25 mouse cellular contexts compared by ENCODE assay signal in genomic region chr10:71267511-71267910, GRCm38 (mm10). TPM values are rescaled to one million over a fixed set of nuclear protein-coding genes. Genes with fewer than 3 reads are reported as not detected.
DNase-seq lines count a peak whose midpoint lies in the region; ATAC-seq and TF ChIP-seq lines count a peak whose summit lies in the region.
"Had no signal": no experiment of that assay in that cellular context is flagged by ENCODE, and none has a peak within 500 bp of the region (broad histone marks: within the 10 kb centered on the region; RNA-seq: fewer than 3 reads in every experiment).

No protein-coding gene starts in this region.

- H3K27me3 ChIP-seq in forebrain, embryonic 12.5 days: no peaks in the 10 kb centered on the region
- H3K27me3 ChIP-seq: embryonic facial prominence, embryonic 13.5 days; forebrain, embryonic 13.5 days; heart, embryonic 13.5 days; hindbrain, embryonic 13.5 days; limb, embryonic 15.5 days; midbrain, embryonic 13.5 days had no signal

- peak overlapping the region; percentile 39 for H3K4me3 ChIP-seq in gastrocnemius, adult 2 months
- no peak overlapping the region for H3K4me3 ChIP-seq in cortical plate, adult 2 months (ENCODE audit: insufficient read depth, low read length)
- no peak overlapping the region for H3K4me3 ChIP-seq in forebrain, embryonic 12.5 days (replicated peaks)
- H3K4me3 ChIP-seq: embryonic facial prominence, embryonic 13.5 days; erythroblast, embryonic 14.5 days; forebrain, embryonic 13.5 days; heart, adult 2 months; heart, embryonic 13.5 days; hindbrain, embryonic 13.5 days; limb, embryonic 15.5 days; midbrain, embryonic 13.5 days had no signal

- H3K9me3 ChIP-seq in forebrain, embryonic 12.5 days: no peaks in the 10 kb centered on the region
- H3K9me3 ChIP-seq: embryonic facial prominence, embryonic 13.5 days; forebrain, embryonic 13.5 days; heart, embryonic 13.5 days; hindbrain, embryonic 13.5 days; limb, embryonic 15.5 days; midbrain, embryonic 13.5 days had no signal

- peak overlapping the region; percentile 68 for H3K27ac ChIP-seq in gastrocnemius, adult 2 months
- 0 out of 2 replicates have a peak overlapping the region, but pooled peaks have one; percentile 59 for H3K27ac ChIP-seq in cortical plate, adult 2 months (ENCODE audit: insufficient read depth, low read length)
- no peak overlapping the region for H3K27ac ChIP-seq in forebrain, embryonic 12.5 days
- H3K27ac ChIP-seq: embryonic facial prominence, embryonic 13.5 days; forebrain, embryonic 13.5 days; heart, adult 2 months; heart, embryonic 13.5 days; hindbrain, embryonic 13.5 days; limb, embryonic 15.5 days; liver, embryonic 14.5 days; midbrain, embryonic 13.5 days had no signal

- no peak overlapping the region for H3K4me2 ChIP-seq in forebrain, embryonic 12.5 days
- H3K4me2 ChIP-seq: embryonic facial prominence, embryonic 13.5 days; forebrain, embryonic 13.5 days; heart, embryonic 13.5 days; hindbrain, embryonic 13.5 days; limb, embryonic 15.5 days; lung, embryonic 14.5 days; midbrain, embryonic 13.5 days had no signal

- H3K9ac ChIP-seq in forebrain, embryonic 12.5 days: no peak overlapping the region
- H3K9ac ChIP-seq: embryonic facial prominence, embryonic 13.5 days; forebrain, embryonic 13.5 days; heart, embryonic 13.5 days; hindbrain, embryonic 13.5 days; limb, embryonic 15.5 days; liver, embryonic 14.5 days; lung, embryonic 14.5 days; midbrain, embryonic 13.5 days had no signal

- no peaks in the 10 kb centered on the region for H3K36me3 ChIP-seq in forebrain, embryonic 12.5 days (replicated peaks)
- H3K36me3 ChIP-seq: embryonic facial prominence, embryonic 13.5 days; hindbrain, embryonic 13.5 days; limb, embryonic 15.5 days; midbrain, embryonic 13.5 days had no signal

- 89% methylated on average over 11 of the region's 11 CpGs for WGBS in forebrain, embryonic 12.5 days

- no peak for TF ChIP-seq CTCF in gastrocnemius, adult 2 months (IDR thresholded peaks at IDR 0.05)
- TF ChIP-seq CTCF in cortical plate, adult 2 months (IDR thresholded peaks at IDR 0.05; ENCODE audit: extremely low read depth, insufficient read depth, low read length): no peak

- no peak for ATAC-seq in forebrain, embryonic 12.5 days (ENCODE audit: low FRiP score)
- ATAC-seq: CD4-positive, CD25-positive, alpha-beta regulatory T cell, adult 4 months; forebrain, embryonic 13.5 days had no signal

- intact Hi-C loops in gastrocnemius, adult 2 months (cut with DNase I): loop anchor here (2.0 kb wide), 1 partner anchor 15 kb away; no protein-coding TSS in a partner anchor
- intact Hi-C loops in left cerebral cortex, postnatal 25 days (cut with DNase I): no loop called here

- TF ChIP-seq POLR2A in cortical plate, adult 2 months (IDR thresholded peaks at IDR 0.05; ENCODE audit: extremely low read depth, insufficient read depth, low read length): no peak

- DNase-seq in gastrocnemius, adult 2 months: no peak
- DNase-seq in gastrocnemius, postnatal 25 days: no peak
- DNase-seq in left cerebral cortex, adult 11 months (ENCODE audit: low spot score): peak; percentile 66
- DNase-seq in left cerebral cortex, postnatal 25 days (ENCODE audit: low spot score in 2 of 2): no peak
- peak; percentile 23 for DNase-seq in ES-CJ7 (ENCODE audit: low read depth, low spot score)
- DNase-seq: adrenal gland, adult 2 months; embryo, embryonic 11 days; gastrocnemius, postnatal 10 days; heart, adult 2 months; kidney, adult 18-20 months; kidney, postnatal 14 days; left cerebral cortex, postnatal 4 days; lung, embryonic 14.5 days; thymus, adult 2 months had no signal

- peaks cover 16% of the 10 kb centered on the region for H3K4me1 ChIP-seq in cortical plate, adult 2 months (ENCODE audit: control insufficient read depth, insufficient read depth, low read length)
- peaks cover 13% of the 10 kb centered on the region for H3K4me1 ChIP-seq in forebrain, embryonic 12.5 days
- H3K4me1 ChIP-seq: limb, embryonic 15.5 days had no signal

RNA-seq across cellular contexts. Expression of gene Ube2d1, which starts 17.6 kb away (rescaled TPM):
- total RNA-seq in gastrocnemius, adult 2 months (2021): 100 to 1,000 TPM; 162 to 211 TPM
- total RNA-seq in gastrocnemius, postnatal 25 days (2021): 100 to 1,000 TPM; 144 to 173 TPM
- 10 to 100 TPM; 51.3 to 56.1 TPM for total RNA-seq in left cerebral cortex, postnatal 25 days (2021)
- 104 TPM in 2 replicates for polyA plus RNA-seq in cortical plate, adult 2 months (2012; rRNA removed)
- polyA plus RNA-seq in forebrain, embryonic 12.5 days (2016; fragmentation: Nextera tagmentation; extraction: Ambion mirVana): 136 and 153 TPM in 2 replicates
- polyA plus RNA-seq: erythroblast, embryonic 14.5 days had no signal

RNA-seq across cellular contexts. Expression of gene Tfam, which starts 29.4 kb away (rescaled TPM):
- total RNA-seq in gastrocnemius, adult 2 months (2021): 10 to 100 TPM; 44.5 to 55.6 TPM
- total RNA-seq in gastrocnemius, postnatal 25 days (2021): 10 to 100 TPM; 50.1 to 50.8 TPM
- 10 to 100 TPM; 39.5 to 43.6 TPM for total RNA-seq in left cerebral cortex, postnatal 25 days (2021)
- polyA plus RNA-seq in cortical plate, adult 2 months (2012; rRNA removed): 19.4 and 20.0 TPM in 2 replicates
- polyA plus RNA-seq in forebrain, embryonic 12.5 days (2016; fragmentation: Nextera tagmentation; extraction: Ambion mirVana): 81.1 and 87.0 TPM in 2 replicates

Comparison
In these comparisons a context has a peak if more than half of its experiments do, and no peak if none do; other contexts are left out.
1. DNase-seq: peak in left cerebral cortex, adult 11 months (single experiment) and ES-CJ7 (single experiment); none in gastrocnemius, adult 2 months (single experiment), gastrocnemius, postnatal 25 days (single experiment) and left cerebral cortex, postnatal 25 days (0 of 2).